Mouse (Mus musculus): Measurements from ENCODE around the gene Unc5c.

DNA sequence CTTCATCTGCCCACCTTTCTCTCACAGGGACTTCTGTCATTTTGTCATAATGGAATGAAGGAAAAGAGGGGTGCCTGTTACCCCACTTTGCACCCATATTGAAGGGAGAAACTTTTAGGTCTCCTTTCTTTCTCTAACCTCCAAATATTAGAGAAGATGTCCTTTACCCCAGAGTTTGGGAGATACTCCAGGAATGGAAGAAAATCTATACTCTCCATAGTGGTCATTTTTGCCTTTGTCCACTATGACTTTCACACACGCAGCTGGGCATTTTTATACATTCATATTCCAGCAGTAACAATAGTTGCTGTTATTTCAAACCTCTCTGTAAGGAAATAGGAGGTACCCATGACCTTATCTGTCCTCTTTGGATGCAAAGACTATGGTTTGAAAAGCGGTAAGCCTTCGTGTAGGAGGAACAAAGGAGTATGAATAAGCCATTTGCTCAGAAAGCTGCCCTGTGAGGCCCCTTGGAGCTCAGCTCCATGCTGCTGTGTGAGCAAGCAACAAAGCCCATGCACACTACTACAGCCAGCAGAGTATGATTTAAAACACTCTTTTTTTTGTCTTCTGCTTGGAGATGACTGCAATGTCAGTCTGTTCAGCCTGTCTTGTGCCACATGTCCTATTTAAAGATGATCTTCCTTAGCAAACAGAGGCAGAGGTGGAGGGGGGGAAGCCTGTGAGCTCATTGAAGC is 353.7 kb downstream of the Unc5c start:
- TF ChIP-seq CTCF (IDR thresholded peaks at IDR 0.05; ENCODE audit: low read depth, low read length) (no peak), POLR2A (IDR thresholded peaks at IDR 0.05; ENCODE audit: borderline replicate concordance, low read depth, low read length) (no peak)

All from bone marrow macrophage, adult 2 months (primary cell).